Mouse (Mus musculus): ENCODE measurements around the gene Rab3d.

Gene Rab3d

DNA sequence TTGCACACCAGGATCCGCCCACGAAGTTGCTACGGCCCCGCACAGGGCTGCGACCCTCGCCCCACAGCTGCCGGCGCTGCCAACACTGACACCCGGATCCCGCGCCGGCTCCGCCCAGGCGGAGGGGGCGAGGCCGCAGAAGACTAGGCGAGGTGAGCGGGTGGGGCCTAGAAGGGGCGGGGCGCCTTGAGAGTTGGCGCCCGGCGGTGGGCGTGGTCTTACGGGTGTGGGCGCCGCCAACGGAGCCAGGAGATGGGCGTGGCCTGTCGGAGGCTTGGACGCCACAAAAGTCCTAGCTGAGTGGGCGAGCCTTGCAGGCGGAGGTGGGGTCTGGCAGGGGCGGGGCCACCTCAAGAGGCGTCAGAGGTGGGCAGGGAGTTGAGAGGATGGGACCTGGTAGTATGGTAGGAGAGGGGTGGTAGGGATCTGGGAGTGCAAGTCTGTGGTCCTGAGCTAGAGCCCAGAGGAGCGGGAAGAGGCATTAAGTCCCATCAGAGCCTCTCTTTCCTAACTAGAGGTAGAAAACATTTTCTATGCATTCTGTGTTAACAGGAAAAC lies at the start of gene Rab3d:
Rab3d (minus strand) TSS at position 158 of the 558 bp plus-strand sequence.
- DNase-seq (ENCODE audit: low read depth in 2 of 2, low spot score in 2 of 2), result peak; percentile 79 to 87

GRCm38 (mm10) chr9:21963417-21963816 lies 45.4 kb upstream of the Rab3d start, which contains the start of gene Epor:
Gene Epor, minus strand, starts transcription at chr9:21963506.
- DNase-seq (ENCODE audit: low read depth in 2 of 2, low spot score in 2 of 2), result no peak

GRCm38 (mm10) chr9:21962416-21963059 lies 44.5 kb upstream of the Rab3d start:
- DNase-seq (ENCODE audit: low read depth in 2 of 2, low spot score in 2 of 2), result peak; percentile 37 to 53

DNA sequence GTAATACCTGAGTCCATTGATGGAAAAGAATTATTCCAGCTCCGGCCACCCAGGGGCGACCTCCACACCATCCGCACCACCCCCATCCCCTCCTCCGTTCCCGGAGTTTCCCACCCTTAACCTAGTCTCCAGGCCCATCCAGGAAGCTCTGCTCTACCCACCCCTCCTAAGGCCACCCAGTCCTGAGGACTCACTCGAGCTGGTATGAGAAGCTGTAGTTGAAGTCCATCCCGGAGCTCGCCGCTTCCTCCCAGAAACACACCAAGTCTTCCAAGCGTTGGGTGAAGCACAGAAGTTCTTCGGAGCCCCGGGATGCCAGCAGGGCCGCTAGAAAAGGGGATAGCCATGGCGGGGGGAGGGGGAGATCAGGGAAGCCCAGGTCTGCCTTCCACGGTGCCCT lies 44.0 kb upstream of the Rab3d start:
- no peak for DNase-seq (ENCODE audit: low read depth in 2 of 2, low spot score in 2 of 2)

DNA sequence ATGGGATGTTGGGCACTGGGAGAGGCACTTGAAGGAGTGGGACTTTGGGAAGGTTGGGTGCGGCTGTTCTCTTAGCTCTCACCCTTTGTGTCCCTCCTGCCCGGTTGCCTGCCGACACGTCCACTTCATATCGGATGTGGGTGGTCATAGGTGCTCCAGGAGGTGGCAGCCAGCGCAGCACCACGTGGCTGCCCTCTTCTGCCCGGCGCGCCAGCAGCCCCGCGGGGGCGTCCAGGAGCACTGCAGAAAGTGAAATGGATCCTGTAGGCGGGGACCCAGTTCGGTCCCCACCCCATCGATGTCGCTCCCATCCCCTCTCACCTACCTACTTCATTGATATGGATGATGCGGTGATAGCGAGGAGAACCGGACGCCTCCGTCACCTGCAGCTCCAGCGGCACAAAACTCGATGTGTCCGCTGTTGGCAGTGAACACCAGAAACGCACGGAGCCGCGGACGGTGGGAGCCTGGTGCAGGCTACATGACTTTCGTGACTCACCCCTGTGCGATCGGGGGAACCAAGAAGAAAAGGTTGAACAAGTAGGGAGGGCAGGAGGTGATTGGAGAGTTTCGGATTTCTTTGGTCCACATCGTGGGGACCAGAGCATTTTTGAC lies 43.5 kb upstream of the Rab3d start:
- no peak for DNase-seq (ENCODE audit: low read depth in 2 of 2, low spot score in 2 of 2)

DNA sequence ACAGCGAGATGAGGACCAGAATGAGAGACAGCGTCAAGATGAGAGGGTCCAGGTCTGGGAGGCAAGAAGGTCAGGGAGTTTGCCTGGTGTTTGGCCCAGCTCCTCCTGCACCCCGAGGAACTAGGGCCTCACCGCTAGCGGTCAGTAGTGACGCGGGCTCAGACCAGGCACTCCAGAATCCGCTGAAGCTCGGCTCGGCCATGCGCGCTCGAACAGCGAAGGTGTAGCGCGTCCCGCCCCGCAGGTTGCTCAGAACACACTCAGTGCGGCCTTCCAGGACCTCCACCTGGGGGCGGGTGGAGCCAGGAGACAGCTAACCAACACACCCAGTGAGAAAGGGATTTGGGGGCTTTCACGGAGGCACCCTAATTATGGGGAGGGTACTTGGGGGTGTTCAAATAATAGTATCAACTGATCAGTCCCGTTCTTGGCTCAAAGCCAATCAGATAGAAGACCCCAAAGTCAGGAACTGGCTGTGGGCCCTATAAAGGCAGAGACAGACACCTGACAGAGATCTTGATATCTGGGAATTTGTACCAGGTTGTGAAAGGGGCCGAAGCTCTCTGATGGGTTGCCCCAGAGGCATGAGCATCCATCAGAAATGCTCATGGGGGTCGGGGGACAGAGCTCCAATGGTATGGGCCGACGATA lies 42.7 kb upstream of the Rab3d start:
- no peak for DNase-seq (ENCODE audit: low read depth in 2 of 2, low spot score in 2 of 2)

- DNase-seq (ENCODE audit: low read depth in 2 of 2, low spot score in 2 of 2), result no peak
These were observed 42.1 kb upstream of the Rab3d start for GRCm38 (mm10) chr9:21960135-21960534.

- no peak for DNase-seq (ENCODE audit: low read depth in 2 of 2, low spot score in 2 of 2)
These were observed 41.3 kb upstream of the Rab3d start for GRCm38 (mm10) chr9:21959244-21959643.

DNA sequence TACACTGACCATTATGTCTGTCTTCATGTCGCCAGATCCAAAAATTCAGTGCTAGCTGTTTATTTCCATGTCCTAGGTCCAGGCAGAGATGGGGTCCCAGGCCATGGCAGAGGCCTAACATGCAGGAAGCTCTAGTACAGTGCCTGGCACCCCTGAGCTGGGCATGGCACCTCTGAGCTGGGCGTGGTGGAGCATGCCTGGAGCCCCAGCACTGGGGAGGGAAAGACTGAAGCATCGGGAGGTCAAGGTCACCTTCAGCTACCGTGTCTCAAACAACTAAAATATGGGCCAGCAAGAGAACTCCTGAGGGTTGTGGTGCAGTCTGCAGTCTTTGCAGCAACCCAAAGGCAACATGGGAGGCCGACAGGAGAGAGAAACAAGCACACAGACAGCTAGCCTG lies 40.4 kb upstream of the Rab3d start:
- no peak for DNase-seq (ENCODE audit: low read depth in 2 of 2, low spot score in 2 of 2)

DNA sequence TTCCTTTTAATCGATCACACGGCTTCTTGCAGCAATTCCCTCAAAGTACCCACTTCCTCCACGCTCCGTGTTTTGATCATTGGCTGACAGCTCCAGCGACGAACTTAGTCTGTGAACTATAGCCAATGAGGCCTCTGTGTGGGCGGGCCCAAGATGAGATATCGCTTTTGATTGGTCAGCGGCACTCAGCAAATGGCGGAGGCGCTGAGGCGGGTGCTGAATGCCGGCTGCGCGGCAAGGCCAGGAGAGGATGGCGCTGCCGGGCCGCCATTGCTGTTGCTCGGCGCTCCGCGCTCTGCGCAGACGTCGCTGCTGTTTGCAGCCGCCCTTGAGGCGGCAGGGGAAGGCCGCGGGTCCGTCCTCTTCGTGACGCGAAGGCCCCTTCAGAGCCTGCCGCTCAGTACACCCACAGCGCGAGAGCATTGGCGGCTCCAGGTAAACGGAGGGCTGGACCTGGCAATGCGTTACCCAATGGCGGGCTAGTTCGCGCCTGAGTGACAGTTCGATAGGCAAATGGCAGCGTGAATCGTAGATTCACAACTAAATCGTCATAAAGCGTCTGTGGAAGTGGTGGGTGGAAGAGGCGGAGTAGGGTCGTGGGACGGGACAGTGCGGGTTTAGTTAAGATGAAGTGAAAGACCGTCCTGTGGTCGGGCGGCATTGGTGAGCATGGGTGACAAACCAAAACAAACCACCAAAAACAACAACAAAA lies 37.7 kb upstream of the Rab3d start, which contains the start of gene Swsap1:
Swsap1 (plus strand) TSS at position 186 of the 712 bp plus-strand sequence.
- peak; percentile 94 to 98 for DNase-seq (ENCODE audit: low read depth in 2 of 2, low spot score in 2 of 2)

GRCm38 (mm10) chr9:21955225-21955569 lies 37.2 kb upstream of the Rab3d start:
- DNase-seq (ENCODE audit: low read depth in 2 of 2, low spot score in 2 of 2), result no peak

GRCm38 (mm10) chr9:21954635-21955034 lies 36.6 kb upstream of the Rab3d start:
- DNase-seq (ENCODE audit: low read depth in 2 of 2, low spot score in 2 of 2), result no peak

- DNase-seq (ENCODE audit: low read depth in 2 of 2, low spot score in 2 of 2), result no peak
These were observed 35.6 kb upstream of the Rab3d start for GRCm38 (mm10) chr9:21953600-21953999.

- peak in 1 of 2 experiments; percentile 24 for DNase-seq (ENCODE audit: low read depth in 2 of 2, low spot score in 2 of 2)
These were observed 34.0 kb upstream of the Rab3d start for GRCm38 (mm10) chr9:21951977-21952376.

- DNase-seq (ENCODE audit: low read depth in 2 of 2, low spot score in 2 of 2), result peak; percentile 56 to 63
These were observed 32.3 kb upstream of the Rab3d start for GRCm38 (mm10) chr9:21950322-21950721.

- no peak for DNase-seq (ENCODE audit: low read depth in 2 of 2, low spot score in 2 of 2)
These were observed 30.8 kb upstream of the Rab3d start for GRCm38 (mm10) chr9:21948790-21949189.

DNA sequence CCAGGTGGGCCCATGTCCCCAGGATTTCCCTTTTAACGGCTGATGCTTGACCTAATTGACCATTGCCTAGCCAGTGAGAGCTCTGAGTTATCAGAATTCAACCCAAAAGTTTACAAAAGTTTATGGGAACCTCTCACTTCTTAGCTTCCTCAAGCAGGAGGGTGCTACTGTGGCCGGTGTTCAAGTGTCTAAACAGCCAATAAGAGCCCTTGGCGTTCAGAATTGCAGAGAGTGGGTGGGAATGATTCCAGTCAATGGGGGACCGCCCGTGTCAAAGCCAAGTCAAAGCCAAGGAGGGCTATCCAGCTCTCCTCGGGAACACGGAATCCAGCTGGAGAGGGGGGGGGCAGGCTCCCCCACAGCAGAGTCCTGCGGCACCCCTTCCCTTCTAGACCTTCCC lies 30.2 kb upstream of the Rab3d start:
- DNase-seq (ENCODE audit: low read depth in 2 of 2, low spot score in 2 of 2), result no peak

GRCm38 (mm10) chr9:21947540-21948130 lies 29.6 kb upstream of the Rab3d start:
- DNase-seq (ENCODE audit: low read depth in 2 of 2, low spot score in 2 of 2), result no peak

DNA sequence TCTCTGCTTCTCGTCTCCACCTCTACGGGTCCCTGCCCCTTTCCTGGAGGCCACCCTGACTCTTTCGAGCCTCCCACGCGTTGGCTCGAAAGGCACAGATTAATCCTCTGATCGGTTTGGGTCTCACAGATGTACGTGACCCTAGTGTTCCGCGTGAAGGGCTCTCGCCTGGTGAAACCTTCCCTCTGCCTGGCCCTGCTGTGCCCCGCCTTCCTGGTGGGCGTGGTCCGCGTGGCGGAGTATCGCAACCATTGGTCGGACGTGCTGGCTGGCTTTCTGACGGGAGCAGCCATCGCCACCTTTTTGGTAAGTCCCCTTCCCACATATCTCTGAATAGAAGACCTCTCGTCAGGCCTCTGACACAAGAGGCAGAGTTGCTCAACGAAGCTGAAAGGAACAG lies 26.3 kb upstream of the Rab3d start:
- DNase-seq (ENCODE audit: low read depth in 2 of 2, low spot score in 2 of 2), result no peak

- DNase-seq (ENCODE audit: low read depth in 2 of 2, low spot score in 2 of 2), result no peak
These were observed 25.6 kb upstream of the Rab3d start for GRCm38 (mm10) chr9:21943638-21944037.

DNA sequence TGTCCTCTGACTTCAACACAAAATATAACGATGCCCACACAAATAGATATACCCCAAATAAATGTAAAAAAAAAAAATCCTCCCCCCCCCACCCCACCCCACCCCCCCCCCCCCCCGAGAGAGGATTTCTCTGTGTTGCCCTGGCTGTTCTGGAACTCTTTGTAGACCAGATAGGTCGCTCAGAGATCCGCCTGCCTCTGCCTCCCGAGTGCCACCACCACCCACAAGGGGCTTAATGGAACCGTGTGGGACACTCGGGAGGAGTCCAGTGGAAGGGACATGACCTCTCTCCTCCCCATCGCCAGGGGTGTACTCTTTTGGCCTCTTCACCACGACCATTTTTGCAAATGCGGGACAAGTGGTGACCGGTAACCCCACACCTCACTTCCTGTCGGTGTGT lies 25.1 kb upstream of the Rab3d start:
- DNase-seq (ENCODE audit: low read depth in 2 of 2, low spot score in 2 of 2), result no peak
